Mouse (Mus musculus): ENCODE measurements around the gene Cpz.

DNA sequence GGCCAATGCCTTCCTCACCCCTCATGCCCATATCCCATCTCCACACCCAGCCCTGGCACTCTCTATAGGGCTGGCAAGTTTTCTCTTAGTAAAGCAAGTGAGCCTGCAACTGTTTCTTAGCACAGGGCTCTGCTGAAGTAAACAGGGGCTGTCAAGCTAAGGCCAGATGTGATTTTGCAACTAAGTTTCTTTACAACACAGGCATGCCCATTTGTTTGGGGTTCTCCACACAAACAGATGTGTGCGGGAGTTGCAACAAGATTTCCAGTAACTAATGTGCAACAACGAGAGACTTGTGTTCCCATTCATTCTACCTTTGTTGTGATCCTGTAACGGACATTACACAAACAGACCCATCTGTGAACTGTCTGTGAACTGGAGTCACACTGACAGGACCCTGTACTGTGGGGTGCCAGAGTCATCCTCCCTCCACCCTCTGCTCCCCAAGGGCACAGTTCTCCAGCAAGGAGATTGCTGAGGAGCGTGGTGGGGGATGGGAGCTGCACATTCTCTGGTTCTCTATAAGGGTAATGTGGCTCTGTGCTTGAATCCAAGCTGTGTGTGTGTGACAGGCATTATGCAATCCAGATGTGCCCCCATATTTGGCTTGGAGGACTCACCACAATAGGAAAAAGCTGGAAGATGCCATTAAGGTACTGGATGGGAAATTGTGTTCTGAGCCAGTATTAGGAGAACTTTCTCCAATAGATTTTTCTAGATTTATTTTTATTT is 15.7 kb upstream of the Cpz start:
- TF ChIP-seq CTCF (IDR thresholded peaks at IDR 0.05; ENCODE audit: low read depth) (no peak), EP300 (IDR thresholded peaks at IDR 0.05; ENCODE audit: low read depth) (no peak)

Data from liver, embryonic 14.5 days (tissue).